Mouse (Mus musculus) splenic B cell, adult 2 months (primary cell): ENCODE data around the gene Olfr1454.

Source experiments
- DNase-seq: peaks from one replicate; pipeline ENCODE4 v3.0.0-alpha.2; 2011; ENCODE audit warnings: low read depth, low spot score
- H3K27me3 ChIP-seq: 2 replicates; pipeline ENCODE4 v1.6.1; 2012; ENCODE audit warnings: mild to moderate bottlenecking, low read length, moderate library complexity, mixed read lengths; ENCODE audit not compliant: control insufficient read depth, poor library complexity, insufficient read depth, severe bottlenecking
- H3K36me3 ChIP-seq: 2 replicates; pipeline ENCODE4 v1.6.1; 2012; ENCODE audit warnings: mild to moderate bottlenecking, low read length, moderate library complexity, mixed read lengths; ENCODE audit not compliant: control insufficient read depth, poor library complexity, insufficient read depth, severe bottlenecking

Olfr1454 gene

DNA sequence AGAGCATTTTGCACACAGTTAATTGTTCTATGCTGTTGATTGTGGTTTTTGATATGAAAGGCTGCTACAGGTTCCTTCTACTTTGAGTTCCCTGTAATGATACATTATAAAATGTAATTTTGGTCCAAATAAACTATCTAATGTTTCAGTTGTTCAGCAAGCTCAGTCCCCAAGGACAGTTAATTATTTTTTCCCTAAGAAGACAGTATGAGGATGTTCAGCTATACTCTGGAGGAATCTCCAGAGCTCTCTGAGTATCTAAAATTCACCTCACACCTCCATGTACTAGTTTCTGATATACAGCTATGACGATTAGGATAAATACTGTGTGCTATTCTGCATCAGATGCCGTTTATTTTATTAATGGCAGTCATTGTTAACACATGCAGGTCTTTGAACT is at the start of gene Olfr1454:
Gene Olfr1454, plus strand, starts transcription at position 301 of the 400 bp plus-strand sequence.
- H3K36me3 ChIP-seq, result no peaks in the 10 kb centered on the region
- no peaks in the 10 kb centered on the region for H3K27me3 ChIP-seq
- DNase-seq, result no peak

DNA sequence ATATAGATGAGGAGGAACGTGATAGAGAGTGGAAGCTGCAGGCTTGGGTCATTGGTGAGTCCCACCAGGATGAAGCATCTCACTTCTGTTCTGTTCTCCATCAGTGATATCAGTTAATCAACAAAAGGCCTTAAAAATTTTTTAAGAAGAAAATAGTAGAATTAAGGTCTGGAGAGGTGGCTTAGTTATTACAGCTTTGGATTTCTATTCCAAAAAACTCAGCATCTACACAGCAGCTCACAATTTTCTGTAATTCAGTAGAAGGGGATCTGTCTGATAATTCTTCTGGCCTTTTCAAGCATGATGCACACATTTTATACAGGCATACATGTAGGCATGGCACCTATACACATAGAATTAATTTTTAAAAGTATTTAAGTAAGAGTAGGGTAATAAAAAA is 32.2 kb upstream of the Olfr1454 start, which contains the start of gene Olfr1453:
Gene Olfr1453, minus strand, starts transcription at position 101 of the 400 bp plus-strand sequence.
- DNase-seq, result no peak
- Histone ChIP-seq H3K27me3 (no peaks in the 10 kb centered on the region), H3K36me3 (no peaks in the 10 kb centered on the region)

DNA sequence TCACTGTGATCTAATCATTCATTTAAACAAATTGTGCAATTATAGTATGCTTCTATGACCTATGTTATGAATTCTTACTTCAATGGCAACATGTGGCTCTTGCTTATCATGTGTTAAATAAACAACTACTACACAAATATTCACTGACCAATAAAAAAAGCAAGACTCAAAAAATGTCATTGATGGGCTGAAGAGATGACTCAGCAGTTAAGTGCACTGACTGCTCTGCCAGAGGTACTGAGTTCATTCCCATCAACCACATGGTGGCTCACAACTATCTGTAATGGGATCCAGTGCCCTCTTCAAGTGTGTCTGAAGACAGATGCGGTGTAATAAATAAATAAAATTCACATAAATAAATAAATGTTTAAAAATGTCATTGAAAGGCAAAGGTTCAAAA is 33.5 kb downstream of the Olfr1454 start:
- H3K27me3 ChIP-seq, result no peaks in the 10 kb centered on the region
- no peak for DNase-seq
- no peaks in the 10 kb centered on the region for H3K36me3 ChIP-seq

DNA sequence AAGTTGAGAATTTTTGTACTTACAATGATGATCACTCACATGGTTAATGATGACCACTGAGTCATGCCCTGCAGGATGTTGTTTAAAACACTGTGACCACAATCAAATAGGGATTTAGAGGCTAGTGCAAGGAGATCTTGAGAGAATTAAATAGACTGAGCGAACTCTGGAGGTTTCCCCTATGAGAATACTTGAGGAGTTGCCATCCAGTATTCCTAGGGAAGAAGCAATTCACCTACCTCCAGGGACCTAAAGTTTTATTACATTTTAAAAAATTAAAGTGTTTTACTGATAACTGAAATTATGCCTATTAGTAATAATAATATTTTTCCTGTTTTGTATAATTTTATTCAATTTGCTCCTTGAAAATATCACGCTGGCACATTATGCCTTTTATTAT is 37.4 kb downstream of the Olfr1454 start, which contains the start of gene Olfr1457:
Gene Olfr1457, minus strand, starts transcription at position 101 of the 400 bp plus-strand sequence.
- no peak for DNase-seq
- Histone ChIP-seq H3K27me3 (no peaks in the 10 kb centered on the region), H3K36me3 (no peaks in the 10 kb centered on the region)

DNA sequence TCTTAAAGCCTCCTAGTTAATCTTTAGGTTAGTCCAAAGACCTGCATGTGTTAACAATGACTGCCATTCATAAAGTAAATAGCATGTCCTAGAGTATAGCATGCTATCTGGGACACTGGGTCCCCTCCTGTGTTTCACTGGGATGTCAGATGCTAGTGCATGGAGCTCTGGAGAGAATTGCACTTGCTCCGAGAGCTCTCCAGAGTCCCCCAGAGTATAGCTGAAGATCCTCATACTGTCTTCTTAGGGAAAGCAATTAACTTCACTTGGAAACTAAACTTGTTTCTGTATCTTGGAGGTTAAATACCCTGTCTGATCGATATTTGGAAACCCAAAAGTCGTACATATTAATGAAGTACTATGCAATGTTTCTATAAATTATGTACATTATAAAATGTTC is 46.3 kb downstream of the Olfr1454 start, which contains the start of gene Olfr1458:
Gene Olfr1458, minus strand, starts transcription at position 101 of the 400 bp plus-strand sequence.
- no peak for DNase-seq
- no peaks in the 10 kb centered on the region for H3K36me3 ChIP-seq
- no peaks in the 10 kb centered on the region for H3K27me3 ChIP-seq
